ENCODE assay signal across 8 mouse cellular contexts in genomic region chr19:5348526-5349501, GRCm38 (mm10). TPM values are rescaled to one million over a fixed set of nuclear protein-coding genes. Genes with fewer than 3 reads are reported as not detected.
DNase-seq lines count a peak whose midpoint lies in the region; ATAC-seq and TF ChIP-seq lines count a peak whose summit lies in the region.

No protein-coding gene starts in this region.

- no peaks in the 10 kb centered on the region for H3K36me3 ChIP-seq in lung, embryonic 15.5 days
- H3K36me3 ChIP-seq in forebrain, embryonic 10.5 days (replicated peaks): no peaks in the 10 kb centered on the region
- no peaks in the 10 kb centered on the region for H3K36me3 ChIP-seq in midbrain, embryonic 14.5 days (ENCODE audit: control insufficient read depth, insufficient read depth, low read length)
- H3K36me3 ChIP-seq in stomach, postnatal 0 days (ENCODE audit: control insufficient read depth, insufficient read depth, low read length): no peaks in the 10 kb centered on the region

- H3K9me3 ChIP-seq in lung, embryonic 15.5 days: no peaks in the 10 kb centered on the region
- H3K9me3 ChIP-seq in forebrain, embryonic 10.5 days: no peaks in the 10 kb centered on the region
- H3K9me3 ChIP-seq in midbrain, embryonic 14.5 days (ENCODE audit: control insufficient read depth, low read length): no peaks in the 10 kb centered on the region
- H3K9me3 ChIP-seq in stomach, postnatal 0 days (ENCODE audit: control insufficient read depth, low read length): no peaks in the 10 kb centered on the region

- peak overlapping the region; percentile 18; the same call in 1 of the 2 replicates for H3K9ac ChIP-seq in lung, embryonic 15.5 days
- H3K9ac ChIP-seq in midbrain, embryonic 14.5 days (replicated peaks; ENCODE audit: low read length): peak overlapping the region; percentile 64
- H3K9ac ChIP-seq in stomach, postnatal 0 days (ENCODE audit: low read length): peak overlapping the region; percentile 56

- TF ChIP-seq EP300 in stomach, postnatal 0 days (optimal IDR thresholded peaks at IDR 0.05): no peak

- 6% methylated on average over 34 of the region's 34 CpGs for WGBS in lung, embryonic 15.5 days
- WGBS in forebrain, embryonic 10.5 days: 6% methylated on average over 34 of the region's 34 CpGs
- 6% methylated on average over 34 of the region's 34 CpGs for WGBS in midbrain, embryonic 14.5 days
- 6% methylated on average over 34 of the region's 34 CpGs for WGBS in stomach, postnatal 0 days

- TF ChIP-seq CTCF in brain, embryonic 14.5 days (IDR thresholded peaks at IDR 0.05; ENCODE audit: borderline replicate concordance, extremely low read depth, insufficient read depth, insufficient read length): peak; percentile 52; the same call in 1 of the 2 replicates
- TF ChIP-seq CTCF in stomach, postnatal 0 days (IDR thresholded peaks at IDR 0.05; ENCODE audit: low read depth): peak; percentile 71

- no peak overlapping the region for H3K27ac ChIP-seq in lung, embryonic 15.5 days
- peak overlapping the region; percentile 65 for H3K27ac ChIP-seq in forebrain, embryonic 10.5 days
- H3K27ac ChIP-seq in midbrain, embryonic 14.5 days (replicated peaks; ENCODE audit: low read depth, low read length): no peak overlapping the region
- H3K27ac ChIP-seq in stomach, postnatal 0 days (replicated peaks): peak overlapping the region; percentile 45; the same call in 1 of the 2 replicates

- peak overlapping the region; percentile 26 for H3K4me3 ChIP-seq in lung, embryonic 15.5 days
- H3K4me3 ChIP-seq in forebrain, embryonic 10.5 days: peak overlapping the region; percentile 54
- H3K4me3 ChIP-seq in midbrain, embryonic 14.5 days (replicated peaks; ENCODE audit: low read depth, low read length): peak overlapping the region; percentile 34
- H3K4me3 ChIP-seq in stomach, postnatal 0 days (ENCODE audit: low read depth, low read length): peak overlapping the region; percentile 31

- intact Hi-C loops in left cerebral cortex, postnatal 25 days (cut with DNase I): loop anchor here (5.0 kb wide), 1 partner anchor 47 kb away; no protein-coding TSS in a partner anchor

- no peak for TF ChIP-seq POLR2A in brain, embryonic 14.5 days (IDR thresholded peaks at IDR 0.05; ENCODE audit: borderline replicate concordance, extremely low read depth, insufficient read depth, insufficient read length, poor library complexity, severe bottlenecking)

- ATAC-seq in lung, embryonic 15.5 days (ENCODE audit: borderline replicate concordance, extremely low read depth, low FRiP score, low TSS enrichment): peak; percentile 23; the same call in 1 of the 2 replicates
- ATAC-seq in hematopoietic stem cell, adult 5-6 weeks (replicated peaks in 1 of 2; ENCODE audit: insufficient read depth in 1 of 2, low FRiP score in 2 of 2, low TSS enrichment in 1 of 2, low read depth in 1 of 2, poor library complexity in 2 of 2, severe bottlenecking in 2 of 2): peak; percentile 40 to 76; a peak in 3 of 4 replicates
- ATAC-seq in midbrain, embryonic 14.5 days (ENCODE audit: low FRiP score, low TSS enrichment): no peak; the same call in 1 of the 2 replicates
- peak; percentile 17; the same call in 1 of the 2 replicates for ATAC-seq in stomach, postnatal 0 days (ENCODE audit: low FRiP score, low TSS enrichment)

- DNase-seq in lung, postnatal 25 days (ENCODE audit: low spot score): no peak
- DNase-seq in brain, embryonic 14.5 days (ENCODE audit: low read depth): peak; percentile 64
- DNase-seq in forebrain, embryonic 10.5 days (ENCODE audit: extremely low spot score, low spot score): peak; percentile 26
- DNase-seq in left cerebral cortex, postnatal 25 days (ENCODE audit: low spot score in 2 of 2): peak; percentile 25 to 40
- DNase-seq in midbrain, embryonic 14.5 days: peak; percentile 77
- DNase-seq in stomach, postnatal 0 days (ENCODE audit: low spot score): peak; percentile 65

- H3K4me2 ChIP-seq in lung, embryonic 15.5 days: peak overlapping the region; percentile 64
- H3K4me2 ChIP-seq in midbrain, embryonic 14.5 days (ENCODE audit: low read length): peak overlapping the region; percentile 60
- peak overlapping the region; percentile 57 for H3K4me2 ChIP-seq in stomach, postnatal 0 days (replicated peaks; ENCODE audit: low read depth)

- H3K4me1 ChIP-seq in lung, embryonic 15.5 days: no peaks in the 10 kb centered on the region
- peaks cover 11% of the 10 kb centered on the region for H3K4me1 ChIP-seq in forebrain, embryonic 10.5 days
- peaks cover 5% of the 10 kb centered on the region; the same call in 1 of the 2 replicates for H3K4me1 ChIP-seq in midbrain, embryonic 14.5 days (ENCODE audit: control insufficient read depth, insufficient read depth, low read length)
- no peaks in the 10 kb centered on the region for H3K4me1 ChIP-seq in stomach, postnatal 0 days (replicated peaks; ENCODE audit: control insufficient read depth, insufficient read depth)

- H3K27me3 ChIP-seq in lung, embryonic 15.5 days: peaks cover 5% of the 10 kb centered on the region
- peaks cover 18% of the 10 kb centered on the region for H3K27me3 ChIP-seq in forebrain, embryonic 10.5 days (ENCODE audit: poor library complexity, severe bottlenecking)
- no peaks in the 10 kb centered on the region for H3K27me3 ChIP-seq in midbrain, embryonic 14.5 days (ENCODE audit: control insufficient read depth, insufficient read depth, low read length)
- H3K27me3 ChIP-seq in stomach, postnatal 0 days (ENCODE audit: control insufficient read depth, insufficient read depth, low read length): no peaks in the 10 kb centered on the region

RNA-seq across cellular contexts. Expression of gene Cst6, which starts 0.6 kb away (rescaled TPM):
- polyA plus RNA-seq in lung, embryonic 15.5 days (2015; fragmentation: Nextera tagmentation; extraction: Ambion mirVana): 0.60 and 0.69 TPM in 2 replicates
- 1.3 and 1.6 TPM in 2 replicates for polyA plus RNA-seq in brain, embryonic 14.5 days (2012; rRNA removed)
- polyA plus RNA-seq in forebrain, embryonic 10.5 days (2016; fragmentation: Nextera tagmentation; extraction: Ambion mirVana): 0.56 TPM in 1 of 2 replicates, not detected in the other
- total RNA-seq in hematopoietic stem cell, adult 5-6 weeks (2017): 0.45 TPM in 1 of 2 replicates, not detected in the other
- total RNA-seq in left cerebral cortex, postnatal 25 days (2021): 10 to 100 TPM; 21.2 to 23.9 TPM
- polyA plus RNA-seq in midbrain, embryonic 14.5 days (2014; fragmentation: Nextera tagmentation; extraction: Ambion mirVana): 7.7 and 8.4 TPM in 2 replicates
- polyA plus RNA-seq in stomach, postnatal 0 days (2015; fragmentation: Nextera tagmentation; extraction: Ambion mirVana): 281 and 316 TPM in 2 replicates

RNA-seq across cellular contexts. Expression of gene Catsper1, which starts 13.3 kb away (rescaled TPM):
- polyA plus RNA-seq in lung, embryonic 15.5 days (2015; fragmentation: Nextera tagmentation; extraction: Ambion mirVana): not detected in 2 replicates
- not detected in 2 replicates for polyA plus RNA-seq in brain, embryonic 14.5 days (2012; rRNA removed)
- polyA plus RNA-seq in forebrain, embryonic 10.5 days (2016; fragmentation: Nextera tagmentation; extraction: Ambion mirVana): not detected in 2 replicates
- total RNA-seq in hematopoietic stem cell, adult 5-6 weeks (2017): not detected in 2 replicates
- not detected for total RNA-seq in left cerebral cortex, postnatal 25 days (2021)
- not detected in 2 replicates for polyA plus RNA-seq in midbrain, embryonic 14.5 days (2014; fragmentation: Nextera tagmentation; extraction: Ambion mirVana)
- not detected in 2 replicates for polyA plus RNA-seq in stomach, postnatal 0 days (2015; fragmentation: Nextera tagmentation; extraction: Ambion mirVana)

RNA-seq across cellular contexts. Expression of gene Eif1ad, which starts 17.7 kb away (rescaled TPM):
- 61.5 and 61.8 TPM in 2 replicates for polyA plus RNA-seq in lung, embryonic 15.5 days (2015; fragmentation: Nextera tagmentation; extraction: Ambion mirVana)
- polyA plus RNA-seq in brain, embryonic 14.5 days (2012; rRNA removed): 37.2 and 38.4 TPM in 2 replicates
- 90.6 and 95.3 TPM in 2 replicates for polyA plus RNA-seq in forebrain, embryonic 10.5 days (2016; fragmentation: Nextera tagmentation; extraction: Ambion mirVana)
- total RNA-seq in hematopoietic stem cell, adult 5-6 weeks (2017): 38.1 and 49.7 TPM in 2 replicates
- total RNA-seq in left cerebral cortex, postnatal 25 days (2021): 10 to 100 TPM; 24.9 to 25.6 TPM
- polyA plus RNA-seq in midbrain, embryonic 14.5 days (2014; fragmentation: Nextera tagmentation; extraction: Ambion mirVana): 36.4 and 36.6 TPM in 2 replicates
- 47.5 and 49.1 TPM in 2 replicates for polyA plus RNA-seq in stomach, postnatal 0 days (2015; fragmentation: Nextera tagmentation; extraction: Ambion mirVana)

RNA-seq across cellular contexts. Expression of gene Banf1, which starts 18.2 kb away (rescaled TPM):
- 466 and 504 TPM in 2 replicates for polyA plus RNA-seq in lung, embryonic 15.5 days (2015; fragmentation: Nextera tagmentation; extraction: Ambion mirVana)
- 181 and 258 TPM in 2 replicates for polyA plus RNA-seq in brain, embryonic 14.5 days (2012; rRNA removed)
- 614 and 621 TPM in 2 replicates for polyA plus RNA-seq in forebrain, embryonic 10.5 days (2016; fragmentation: Nextera tagmentation; extraction: Ambion mirVana)
- total RNA-seq in hematopoietic stem cell, adult 5-6 weeks (2017): 43.0 and 51.5 TPM in 2 replicates
- total RNA-seq in left cerebral cortex, postnatal 25 days (2021): 10 to 100 TPM; 83.4 to 84.4 TPM
- 330 and 375 TPM in 2 replicates for polyA plus RNA-seq in midbrain, embryonic 14.5 days (2014; fragmentation: Nextera tagmentation; extraction: Ambion mirVana)
- polyA plus RNA-seq in stomach, postnatal 0 days (2015; fragmentation: Nextera tagmentation; extraction: Ambion mirVana): 279 and 293 TPM in 2 replicates

RNA-seq across cellular contexts. Expression of gene Sart1, which starts 39.7 kb away (rescaled TPM):
- 67.1 and 81.7 TPM in 2 replicates for polyA plus RNA-seq in lung, embryonic 15.5 days (2015; fragmentation: Nextera tagmentation; extraction: Ambion mirVana)
- 40.9 and 65.0 TPM in 2 replicates for polyA plus RNA-seq in brain, embryonic 14.5 days (2012; rRNA removed)
- 96.6 and 97.6 TPM in 2 replicates for polyA plus RNA-seq in forebrain, embryonic 10.5 days (2016; fragmentation: Nextera tagmentation; extraction: Ambion mirVana)
- 75.2 and 88.4 TPM in 2 replicates for total RNA-seq in hematopoietic stem cell, adult 5-6 weeks (2017)
- 10 to 100 TPM; 87.9 to 92.8 TPM for total RNA-seq in left cerebral cortex, postnatal 25 days (2021)
- 57.1 and 61.1 TPM in 2 replicates for polyA plus RNA-seq in midbrain, embryonic 14.5 days (2014; fragmentation: Nextera tagmentation; extraction: Ambion mirVana)
- 30.9 and 34.1 TPM in 2 replicates for polyA plus RNA-seq in stomach, postnatal 0 days (2015; fragmentation: Nextera tagmentation; extraction: Ambion mirVana)

Comparison
In these comparisons a context has a peak if more than half of its experiments do, and no peak if none do; other contexts are left out.
1. H3K27ac ChIP-seq: peak in forebrain, embryonic 10.5 days (single experiment) and stomach, postnatal 0 days (single experiment); none in lung, embryonic 15.5 days (single experiment) and midbrain, embryonic 14.5 days (single experiment).
2. RNA of gene Cst6, which starts 0.6 kb away (polyA plus RNA-seq): 281 to 316 TPM in stomach, postnatal 0 days; 7.7 to 8.4 TPM in midbrain, embryonic 14.5 days, 1.3 to 1.6 TPM in brain, embryonic 14.5 days, 0.60 to 0.69 TPM in lung, embryonic 15.5 days and 0.56 TPM in forebrain, embryonic 10.5 days; every median in the first group is over 10 times any median in the second.
3. Peak in every context shown above with its lines, with median percentiles within 50 percentile points of each other: H3K4me2 ChIP-seq, H3K4me3 ChIP-seq and H3K9ac ChIP-seq.